Mouse (Mus musculus): ENCODE data around the gene Caln1. TPM values are rescaled to one million over a fixed set of nuclear protein-coding genes. Genes with fewer than 3 reads are reported as not detected.

Caln1 gene
- total and polyA plus RNA-seq, 2 experiments from 2014 or later, result 52.0 to 55.0 TPM

DNA sequence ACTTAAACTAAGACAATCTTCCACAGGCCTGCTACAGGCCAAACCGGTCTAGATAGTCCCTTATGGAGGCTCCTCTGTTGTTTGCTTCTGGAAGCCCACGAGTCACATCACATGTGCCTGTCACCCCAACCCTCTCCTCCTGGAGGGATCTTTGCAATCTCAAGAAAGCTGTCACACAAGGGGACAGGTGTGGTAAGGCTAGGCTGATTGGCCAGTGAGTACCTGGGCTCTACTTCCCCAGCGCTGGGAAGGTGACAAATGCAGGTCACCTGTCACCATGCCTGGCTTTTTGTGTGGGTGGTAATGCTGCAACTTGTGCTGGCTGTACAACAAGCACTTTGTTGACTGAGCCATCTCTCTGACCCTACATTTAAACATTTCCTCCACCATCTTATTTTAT lies 338.5 kb downstream of the Caln1 start:
- ATAC-seq, result no peak
- no peak overlapping the region for H3K9ac ChIP-seq (replicated peaks; ENCODE audit: low read length)

DNA sequence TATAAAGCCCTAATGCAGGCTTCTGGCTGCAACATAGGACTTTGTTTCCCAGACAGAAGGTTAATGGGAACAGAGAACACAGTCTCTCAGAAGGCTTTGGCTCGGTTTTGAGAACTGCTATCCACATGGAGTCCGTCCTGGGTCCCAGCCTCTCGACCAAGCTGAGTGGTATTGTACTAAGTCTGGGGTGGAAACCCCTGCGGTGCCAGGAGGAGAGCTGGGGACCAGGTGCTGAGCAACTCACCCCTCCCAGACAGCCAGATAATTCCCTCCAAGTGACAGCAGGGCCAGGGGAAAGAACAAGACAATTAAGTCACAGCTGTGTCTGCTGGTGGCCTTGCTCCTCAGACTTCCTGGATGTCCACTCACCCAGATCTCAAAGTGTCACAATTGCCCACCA lies 339.4 kb downstream of the Caln1 start:
- H3K27ac ChIP-seq, result no peak overlapping the region
- no peak for DNase-seq (ENCODE audit: low spot score)
- WGBS, result 47% methylated on average over 4 of the region's 4 CpGs
- no peak overlapping the region for H3K9ac ChIP-seq (replicated peaks; ENCODE audit: low read length)
- no peak overlapping the region for H3K4me2 ChIP-seq (ENCODE audit: low read depth, low read length)
- H3K4me3 ChIP-seq (ENCODE audit: low read length), result no peak overlapping the region
- no peak for ATAC-seq
- no peaks in the 10 kb centered on the region for H3K27me3 ChIP-seq (ENCODE audit: insufficient read depth, low read length)
- no peaks in the 10 kb centered on the region for H3K36me3 ChIP-seq (ENCODE audit: insufficient read depth, low read length)
- no peaks in the 10 kb centered on the region for H3K9me3 ChIP-seq (ENCODE audit: low read length)
- TF ChIP-seq CTCF (IDR thresholded peaks at IDR 0.05; ENCODE audit: low read depth), result no peak
- H3K4me1 ChIP-seq (ENCODE audit: insufficient read depth, low read length), result no peaks in the 10 kb centered on the region; the same call in 1 of the 2 replicates

More for the DNA sequence above, 338.5 kb downstream of the Caln1 start:
- Histone ChIP-seq H3K9me3 (ENCODE audit: low read length) (no peaks in the 10 kb centered on the region), H3K27ac (no peak overlapping the region), H3K4me3 (ENCODE audit: low read length) (no peak overlapping the region), H3K4me2 (ENCODE audit: low read depth, low read length) (no peak overlapping the region), H3K27me3 (ENCODE audit: insufficient read depth, low read length) (no peaks in the 10 kb centered on the region), H3K36me3 (ENCODE audit: insufficient read depth, low read length) (no peaks in the 10 kb centered on the region), H3K4me1 (ENCODE audit: insufficient read depth, low read length) (no peaks in the 10 kb centered on the region; the same call in 1 of the 2 replicates)
- no peak for DNase-seq (ENCODE audit: low spot score)
- no peak for TF ChIP-seq CTCF (IDR thresholded peaks at IDR 0.05; ENCODE audit: low read depth)
- 87% methylated on average over 3 of the region's 3 CpGs for WGBS

DNA sequence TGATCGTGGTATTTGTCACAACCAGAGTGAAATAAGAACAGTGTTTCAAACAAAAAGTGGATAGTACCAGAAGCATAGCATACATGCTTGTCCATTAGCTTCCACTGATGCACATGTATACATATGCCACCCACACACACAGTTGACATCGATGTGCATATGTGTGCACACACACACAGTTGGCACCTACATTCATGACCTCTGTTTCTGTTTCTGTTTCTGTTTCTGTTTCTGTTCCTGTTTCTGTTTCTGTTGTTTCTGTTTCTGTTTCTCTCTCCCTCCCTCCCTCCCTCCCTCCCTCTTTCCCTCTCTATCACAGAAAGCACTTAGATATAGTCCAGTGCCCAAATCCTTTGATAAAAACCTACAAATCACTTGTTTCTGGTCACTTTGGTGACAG lies 342.4 kb downstream of the Caln1 start:
- Histone ChIP-seq H3K27me3 (ENCODE audit: insufficient read depth, low read length) (no peaks in the 10 kb centered on the region), H3K9ac (replicated peaks; ENCODE audit: low read length) (no peak overlapping the region), H3K36me3 (ENCODE audit: insufficient read depth, low read length) (no peaks in the 10 kb centered on the region), H3K4me2 (ENCODE audit: low read depth, low read length) (no peak overlapping the region), H3K27ac (no peak overlapping the region), H3K4me1 (ENCODE audit: insufficient read depth, low read length) (no peaks in the 10 kb centered on the region), H3K4me3 (ENCODE audit: low read length) (no peak overlapping the region), H3K9me3 (ENCODE audit: low read length) (no peaks in the 10 kb centered on the region)
- DNase-seq (ENCODE audit: low spot score) (no peak), ATAC-seq (no peak)
- 87% methylated on average over 2 of the region's 2 CpGs for WGBS
- TF ChIP-seq CTCF (IDR thresholded peaks at IDR 0.05; ENCODE audit: low read depth), result no peak

DNA sequence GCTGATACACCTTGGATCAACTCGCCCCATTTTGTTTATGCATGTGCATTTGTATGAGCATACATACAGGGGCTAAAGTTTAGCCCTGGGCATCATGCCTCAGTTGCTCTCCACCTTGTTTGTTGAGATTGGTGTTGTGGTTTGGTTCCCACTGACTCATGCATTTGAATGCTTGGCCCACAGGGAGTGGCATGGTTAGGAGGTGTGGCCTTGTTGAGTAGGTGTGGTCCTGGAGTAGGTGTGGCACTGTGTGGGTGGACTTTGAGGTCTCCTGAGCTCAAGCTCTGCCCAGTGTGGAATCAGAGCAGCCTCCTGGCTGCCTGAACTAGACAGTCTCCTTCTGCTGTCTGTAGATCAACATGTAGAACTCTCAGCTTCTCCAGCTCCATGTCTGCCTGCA lies 343.0 kb downstream of the Caln1 start:
- no peak for ATAC-seq
- Histone ChIP-seq H3K9ac (replicated peaks; ENCODE audit: low read length) (no peak overlapping the region), H3K4me3 (ENCODE audit: low read length) (no peak overlapping the region), H3K4me2 (ENCODE audit: low read depth, low read length) (no peak overlapping the region), H3K4me1 (ENCODE audit: insufficient read depth, low read length) (no peaks in the 10 kb centered on the region), H3K27me3 (ENCODE audit: insufficient read depth, low read length) (no peaks in the 10 kb centered on the region), H3K36me3 (ENCODE audit: insufficient read depth, low read length) (no peaks in the 10 kb centered on the region), H3K9me3 (ENCODE audit: low read length) (no peaks in the 10 kb centered on the region), H3K27ac (no peak overlapping the region)
- no peak for TF ChIP-seq CTCF (IDR thresholded peaks at IDR 0.05; ENCODE audit: low read depth)
- DNase-seq (ENCODE audit: low spot score), result no peak
- whole genome bisulfite sequencing, result 71% methylated on average over 1 of the region's 1 CpGs

DNA sequence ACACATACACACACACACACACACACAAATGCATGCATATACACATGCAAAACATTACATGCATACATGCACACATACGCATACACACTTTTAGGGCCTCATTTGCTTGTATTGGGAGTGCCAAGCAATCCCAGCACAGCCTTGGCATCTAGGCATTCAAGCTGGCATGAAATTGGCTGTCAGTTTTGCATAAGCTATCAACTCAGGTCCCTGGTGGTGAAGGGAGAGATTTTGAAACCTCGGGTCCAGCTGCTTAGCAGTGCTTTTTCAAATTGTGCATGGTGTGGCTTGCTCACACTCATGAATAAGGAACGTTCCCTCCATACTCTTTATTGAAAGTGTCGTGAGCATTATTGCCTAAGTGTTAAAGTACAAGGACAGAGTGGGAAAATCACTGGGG lies 345.9 kb downstream of the Caln1 start:
- no peak overlapping the region for H3K27ac ChIP-seq
- TF ChIP-seq CTCF (IDR thresholded peaks at IDR 0.05; ENCODE audit: low read depth), result peak; percentile 25; the same call in 1 of the 2 replicates
- H3K4me2 ChIP-seq (ENCODE audit: low read depth, low read length), result no peak overlapping the region
- H3K9ac ChIP-seq (replicated peaks; ENCODE audit: low read length), result no peak overlapping the region
- H3K9me3 ChIP-seq (ENCODE audit: low read length), result no peaks in the 10 kb centered on the region
- no peaks in the 10 kb centered on the region for H3K36me3 ChIP-seq (ENCODE audit: insufficient read depth, low read length)
- H3K4me1 ChIP-seq (ENCODE audit: insufficient read depth, low read length), result no peaks in the 10 kb centered on the region
- no peaks in the 10 kb centered on the region for H3K27me3 ChIP-seq (ENCODE audit: insufficient read depth, low read length)
- DNase-seq (ENCODE audit: low spot score) (peak; percentile 45), ATAC-seq (no peak)
- 53% methylated on average over 4 of the region's 4 CpGs for WGBS
- no peak overlapping the region for H3K4me3 ChIP-seq (ENCODE audit: low read length)

DNA sequence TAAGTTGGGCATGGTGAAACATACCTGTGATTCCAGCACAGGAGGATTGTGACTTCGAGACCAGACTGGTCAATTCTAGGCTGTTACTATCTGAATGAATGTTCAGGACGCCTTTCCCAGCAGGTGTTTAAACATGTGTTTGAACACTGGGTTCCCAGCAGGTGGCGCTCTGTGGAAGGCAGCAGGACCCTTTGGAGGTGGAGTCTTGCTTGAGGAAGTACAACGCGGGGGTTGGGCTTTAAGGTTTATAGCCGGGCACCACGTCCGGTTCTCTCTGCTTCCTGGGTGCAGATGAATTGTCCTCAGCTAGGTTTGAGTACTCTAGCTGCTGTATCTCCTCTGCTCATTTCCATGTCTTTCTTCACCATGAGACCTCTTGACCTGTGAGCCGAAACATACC lies 349.1 kb downstream of the Caln1 start:
- peak; percentile 46 for TF ChIP-seq CTCF (IDR thresholded peaks at IDR 0.05; ENCODE audit: low read depth)
- DNase-seq (ENCODE audit: low spot score) (no peak), ATAC-seq (no peak)
- WGBS, result 72% methylated on average over 9 of the region's 9 CpGs
- H3K4me3 ChIP-seq (ENCODE audit: low read length), result no peak overlapping the region
- H3K9me3 ChIP-seq (ENCODE audit: low read length), result no peaks in the 10 kb centered on the region
- H3K9ac ChIP-seq (replicated peaks; ENCODE audit: low read length), result no peak overlapping the region
- no peak overlapping the region for H3K27ac ChIP-seq
- H3K4me2 ChIP-seq (ENCODE audit: low read depth, low read length), result no peak overlapping the region
- no peaks in the 10 kb centered on the region for H3K36me3 ChIP-seq (ENCODE audit: insufficient read depth, low read length)
- H3K4me1 ChIP-seq (ENCODE audit: insufficient read depth, low read length), result no peaks in the 10 kb centered on the region
- H3K27me3 ChIP-seq (ENCODE audit: insufficient read depth, low read length), result no peaks in the 10 kb centered on the region

DNA sequence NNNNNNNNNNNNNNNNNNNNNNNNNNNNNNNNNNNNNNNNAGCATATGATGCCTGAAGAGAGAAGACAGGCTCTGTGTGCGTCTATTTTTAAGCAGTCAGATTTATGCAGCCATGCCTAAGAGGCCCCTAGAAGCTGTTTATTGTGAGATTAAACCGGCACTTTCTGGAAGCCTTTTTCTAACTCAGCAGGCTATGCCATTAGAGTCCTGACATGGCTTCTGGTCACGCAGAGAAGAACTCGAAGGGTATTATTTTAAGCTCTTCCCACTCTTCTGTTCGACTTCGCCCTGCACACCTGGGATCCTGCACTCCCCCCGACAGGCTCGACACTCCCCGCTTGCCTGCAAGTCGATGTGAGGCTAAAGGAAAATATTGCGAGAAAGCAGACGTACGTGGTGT lies 372.9 kb downstream of the Caln1 start:
- WGBS, result 51% methylated on average over 13 of the region's 13 CpGs
- DNase-seq (ENCODE audit: low spot score) (peak; percentile 37), ATAC-seq (no peak)
- H3K27ac ChIP-seq, result peak overlapping the region; percentile 4; the same call in 1 of the 2 replicates
- no peak overlapping the region for H3K4me3 ChIP-seq (ENCODE audit: low read length)
- no peak overlapping the region for H3K4me2 ChIP-seq (ENCODE audit: low read depth, low read length)
- H3K27me3 ChIP-seq (ENCODE audit: insufficient read depth, low read length), result no peaks in the 10 kb centered on the region
- no peak for TF ChIP-seq CTCF (IDR thresholded peaks at IDR 0.05; ENCODE audit: low read depth)
- no peaks in the 10 kb centered on the region for H3K36me3 ChIP-seq (ENCODE audit: insufficient read depth, low read length)
- H3K9ac ChIP-seq (replicated peaks; ENCODE audit: low read length), result no peak overlapping the region
- H3K4me1 ChIP-seq (ENCODE audit: insufficient read depth, low read length), result no peaks in the 10 kb centered on the region
- no peaks in the 10 kb centered on the region for H3K9me3 ChIP-seq (ENCODE audit: low read length)

Measured in hindbrain, postnatal 0 days (tissue).